Mouse (Mus musculus): ENCODE measurements around the gene Srgap3. TPM values are rescaled to one million over a fixed set of nuclear protein-coding genes. Genes with fewer than 3 reads are reported as not detected.

The Srgap3 gene
- polyA plus RNA-seq, 2 experiments from 2014 or later: 0.29 to 0.31 TPM

GRCm38 (mm10) chr6:112809658-112810520 lies 137.2 kb downstream of the Srgap3 start:
- no peak for ATAC-seq

GRCm38 (mm10) chr6:112808738-112809137 lies 138.3 kb downstream of the Srgap3 start:
- no peak for ATAC-seq

GRCm38 (mm10) chr6:112801917-112802316 lies 145.1 kb downstream of the Srgap3 start:
- ATAC-seq: no peak

GRCm38 (mm10) chr6:112798378-112798777 lies 148.7 kb downstream of the Srgap3 start:
- no peak for ATAC-seq

GRCm38 (mm10) chr6:112796607-112797006 lies 150.5 kb downstream of the Srgap3 start:
- ATAC-seq: no peak

- ATAC-seq: no peak
These were observed 153.2 kb downstream of the Srgap3 start for GRCm38 (mm10) chr6:112793887-112794286.

GRCm38 (mm10) chr6:112789901-112790300 lies 157.2 kb downstream of the Srgap3 start:
- no peak for ATAC-seq

GRCm38 (mm10) chr6:112788617-112789016 lies 158.4 kb downstream of the Srgap3 start:
- ATAC-seq: no peak

GRCm38 (mm10) chr6:112788174-112788573 lies 158.9 kb downstream of the Srgap3 start:
- ATAC-seq: no peak

- ATAC-seq: no peak
These were observed 165.5 kb downstream of the Srgap3 start for GRCm38 (mm10) chr6:112781409-112782093.

- no peak for ATAC-seq
These were observed 168.9 kb downstream of the Srgap3 start for GRCm38 (mm10) chr6:112778211-112778610.

- ATAC-seq: no peak
These were observed 170.3 kb downstream of the Srgap3 start for GRCm38 (mm10) chr6:112776718-112777117.

- no peak for ATAC-seq
These were observed 173.3 kb downstream of the Srgap3 start for GRCm38 (mm10) chr6:112773754-112774153.

- no peak for ATAC-seq
These were observed 176.1 kb downstream of the Srgap3 start for GRCm38 (mm10) chr6:112770996-112771395.

- no peak for ATAC-seq
These were observed 188.5 kb downstream of the Srgap3 start for GRCm38 (mm10) chr6:112758541-112758940.

- ATAC-seq: no peak
These were observed 190.2 kb downstream of the Srgap3 start for GRCm38 (mm10) chr6:112756866-112757265.

GRCm38 (mm10) chr6:112754994-112755393 lies 192.1 kb downstream of the Srgap3 start:
- no peak for ATAC-seq

- no peak for ATAC-seq
These were observed 194.5 kb downstream of the Srgap3 start for GRCm38 (mm10) chr6:112752517-112752916.

GRCm38 (mm10) chr6:112752007-112752406 lies 195.1 kb downstream of the Srgap3 start:
- ATAC-seq: no peak

GRCm38 (mm10) chr6:112742297-112742696 lies 204.8 kb downstream of the Srgap3 start:
- no peak for ATAC-seq

- ATAC-seq: no peak
These were observed 205.3 kb downstream of the Srgap3 start for GRCm38 (mm10) chr6:112741766-112742165.

- no peak for ATAC-seq
These were observed 207.4 kb downstream of the Srgap3 start for GRCm38 (mm10) chr6:112739635-112740034.

- ATAC-seq: no peak
These were observed 208.1 kb downstream of the Srgap3 start for GRCm38 (mm10) chr6:112738924-112739323.

GRCm38 (mm10) chr6:112736471-112736870 lies 210.6 kb downstream of the Srgap3 start:
- no peak for ATAC-seq
